Mouse (Mus musculus): ENCODE data around the gene Sept4.
A peak's percentile ranks its signal among the peaks of the same experiment; 100 is the strongest.

Sept4 gene

GRCm38 (mm10) chr11:87599395-87600089, 30.8 kb downstream of the Sept4 start:
- DNase-seq (ENCODE audit: low read depth), result no peak

GRCm38 (mm10) chr11:87600322-87600853, 31.7 kb downstream of the Sept4 start:
- no peak for DNase-seq (ENCODE audit: low read depth)

- DNase-seq (ENCODE audit: low read depth), result no peak
These were observed 33.5 kb downstream of the Sept4 start for GRCm38 (mm10) chr11:87602234-87602633.

GRCm38 (mm10) chr11:87603571-87603970, 34.9 kb downstream of the Sept4 start:
- DNase-seq (ENCODE audit: low read depth), result no peak

GRCm38 (mm10) chr11:87609264-87609663, 40.6 kb downstream of the Sept4 start:
- DNase-seq (ENCODE audit: low read depth), result no peak

- DNase-seq (ENCODE audit: low read depth), result no peak
These were observed 42.8 kb downstream of the Sept4 start for GRCm38 (mm10) chr11:87611547-87611946.

- no peak for DNase-seq (ENCODE audit: low read depth)
These were observed 45.3 kb downstream of the Sept4 start for GRCm38 (mm10) chr11:87613972-87614371.

GRCm38 (mm10) chr11:87615551-87615950, 46.8 kb downstream of the Sept4 start:
- DNase-seq (ENCODE audit: low read depth), result no peak

- no peak for DNase-seq (ENCODE audit: low read depth)
These were observed 47.2 kb downstream of the Sept4 start for GRCm38 (mm10) chr11:87615952-87616351.

GRCm38 (mm10) chr11:87616790-87617474, 48.2 kb downstream of the Sept4 start, which contains the start of gene Hsf5:
Gene Hsf5 (plus strand): TSS chr11:87617164.
- DNase-seq (ENCODE audit: low read depth), result no peak

GRCm38 (mm10) chr11:87617606-87618005, 48.9 kb downstream of the Sept4 start:
- no peak for DNase-seq (ENCODE audit: low read depth)

- DNase-seq (ENCODE audit: low read depth), result no peak
These were observed 54.5 kb downstream of the Sept4 start for GRCm38 (mm10) chr11:87623160-87623559.

- peak; percentile 73 for DNase-seq (ENCODE audit: low read depth)
These were observed 61.2 kb downstream of the Sept4 start for GRCm38 (mm10) chr11:87629859-87630258.

- DNase-seq (ENCODE audit: low read depth), result no peak
These were observed 70.1 kb downstream of the Sept4 start for GRCm38 (mm10) chr11:87638793-87639192.

GRCm38 (mm10) chr11:87639206-87639605, 70.5 kb downstream of the Sept4 start:
- peak; percentile 44 for DNase-seq (ENCODE audit: low read depth)

Data from naive thymus-derived CD4-positive, alpha-beta T cell, adult 2 months (primary cell).